Mouse (Mus musculus) lung, postnatal 0 days (tissue): ENCODE results near the gene Endov. TPM values are rescaled to one million over a fixed set of nuclear protein-coding genes. Genes with fewer than 3 reads are reported as not detected.
A peak's percentile ranks its signal among the peaks of the same experiment; 100 is the strongest.

Experiments used
- ATAC-seq: fragments of 200-750 bp; cut with Nextera tagmentation; 2 replicates; pipeline ENCODE4 v1.8.0; 2017; ENCODE audit warnings: moderate library complexity
- DNase-seq: peaks from one replicate; pipeline ENCODE4 v3.0.0-alpha.2; 2016; ENCODE audit warnings: low spot score
- H3K27ac ChIP-seq: fragments of 300-500 bp; sonication (generic); 2 replicates; pipeline ENCODE4 v1.5.1; 2014; ENCODE audit warnings: antibody characterized with exemption, mild to moderate bottlenecking, low read length, mixed read lengths
- H3K27me3 ChIP-seq: fragments of 300-500 bp; sonication (generic); replicated peaks from 2 replicates; pipeline ENCODE4 v1.6.1; 2014; ENCODE audit warnings: low read length, mixed read lengths; ENCODE audit not compliant: insufficient read depth
- H3K36me3 ChIP-seq: fragments of 300-500 bp; sonication (generic); 2 replicates; pipeline ENCODE4 v1.6.1; 2014; ENCODE audit warnings: low read length, mixed read lengths; ENCODE audit not compliant: insufficient read depth
- H3K4me1 ChIP-seq: fragments of 300-500 bp; sonication (generic); 2 replicates; pipeline ENCODE4 v1.6.1; 2014; ENCODE audit warnings: antibody characterized with exemption, low read depth, low read length, mixed read lengths; ENCODE audit not compliant: insufficient read depth
- H3K4me2 ChIP-seq: fragments of 300-500 bp; sonication (generic); replicated peaks from 2 replicates; pipeline ENCODE4 v1.6.1; 2014; ENCODE audit warnings: low read depth, mild to moderate bottlenecking, low read length, moderate library complexity, mixed read lengths
- H3K4me3 ChIP-seq: fragments of 300-500 bp; sonication (generic); 2 replicates; pipeline ENCODE4 v1.5.1; 2014; ENCODE audit warnings: low read depth, low read length
- H3K9ac ChIP-seq: fragments of 300-500 bp; sonication (generic); replicated peaks from 2 replicates; pipeline ENCODE4 v1.6.1; 2014; ENCODE audit warnings: low read depth, mild to moderate bottlenecking
- H3K9me3 ChIP-seq: fragments of 300-500 bp; sonication (generic); 2 replicates; pipeline ENCODE4 v1.6.1; 2016; ENCODE audit warnings: low read length, mixed read lengths
- CTCF ChIP-seq: IDR thresholded peaks from 2 replicates; pipeline ENCODE4 v1.5.1; 2016; ENCODE audit warnings: antibody characterized with exemption, mild to moderate bottlenecking
- EP300 ChIP-seq: IDR thresholded peaks from 2 replicates; pipeline ENCODE4 v1.6.1; 2016; ENCODE audit warnings: antibody characterized with exemption, mild to moderate bottlenecking, control low read depth
- WGBS: fragments of 180-500 bp; shearing (Covaris S2); extraction: QIAGEN DNeasy Blood & Tissue Kit; methylation state at CpG from one replicate; pipeline ENCODE4 v1.1.7; 2014; 5-methylcytosine and 5-hydroxymethylcytosine counted together
- polyA plus RNA-seq: library from polyadenylated mRNA; unstranded; fragments of >200 nt; fragmentation: Nextera tagmentation; extraction: Ambion mirVana; gene quantifications from 2 replicates; pipeline ENCODE4 v1.2.1, GENCODE M21; 2015

The Endov gene
- polyA plus RNA-seq, 1 experiment from 2014 or later: 10.3 TPM

DNA sequence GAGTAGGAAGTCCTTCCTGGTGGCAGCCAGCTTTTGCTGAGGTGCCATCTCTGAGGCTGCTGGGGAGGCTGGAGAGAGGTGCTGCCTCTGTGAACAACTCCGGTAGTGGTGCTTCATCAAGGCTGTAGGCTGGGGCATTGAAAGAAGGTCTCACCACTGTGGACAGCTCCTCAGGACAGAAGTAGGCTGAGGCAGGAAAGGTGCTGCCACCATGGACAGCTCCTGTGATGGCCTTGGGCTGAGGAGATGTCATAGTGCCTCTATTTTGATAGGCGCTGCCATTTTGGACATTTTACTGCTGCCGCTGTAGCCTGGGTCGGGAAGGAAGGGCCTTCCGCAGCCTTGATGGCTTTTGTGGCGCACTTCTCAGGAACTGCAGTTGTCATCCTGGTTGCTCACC is 1.7 kb downstream of the Endov start:
- ATAC-seq: no peak
- 95% methylated on average over 6 of the region's 6 CpGs for WGBS

DNA sequence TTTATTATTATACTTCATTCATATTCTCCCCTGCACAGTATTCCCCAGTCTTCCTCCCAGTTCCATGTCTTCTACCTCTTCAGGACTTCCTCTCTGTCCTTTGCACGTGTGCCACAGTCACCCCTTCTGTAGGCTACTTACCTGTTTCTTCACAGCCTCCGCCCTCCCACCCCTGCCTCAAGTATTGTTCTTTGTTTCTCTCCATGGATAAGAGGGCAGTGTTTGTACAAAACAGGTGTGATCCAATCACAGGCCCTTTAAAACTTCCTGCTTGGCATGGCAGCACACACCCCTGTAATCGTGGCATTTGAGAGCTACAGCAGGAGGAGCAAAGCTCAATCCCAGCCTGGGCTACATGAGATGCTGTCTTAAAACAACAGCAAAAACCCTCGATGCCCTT is 2.4 kb downstream of the Endov start:
- no peaks in the 10 kb centered on the region for H3K27me3 ChIP-seq
- 46% methylated on average over 4 of the region's 4 CpGs for WGBS
- TF ChIP-seq EP300 (no peak), CTCF (no peak)

More for the DNA sequence above, 1.7 kb downstream of the Endov start:
- Histone ChIP-seq H3K9me3 (no peaks in the 10 kb centered on the region), H3K4me3 (no peak overlapping the region), H3K9ac (no peak overlapping the region), H3K4me2 (no peak overlapping the region), H3K4me1 (peaks cover 7% of the 10 kb centered on the region), H3K27ac (no peak overlapping the region), H3K27me3 (no peaks in the 10 kb centered on the region), H3K36me3 (no peaks in the 10 kb centered on the region)
- DNase-seq: no peak
- no peak for TF ChIP-seq EP300
- TF ChIP-seq CTCF: no peak

DNA sequence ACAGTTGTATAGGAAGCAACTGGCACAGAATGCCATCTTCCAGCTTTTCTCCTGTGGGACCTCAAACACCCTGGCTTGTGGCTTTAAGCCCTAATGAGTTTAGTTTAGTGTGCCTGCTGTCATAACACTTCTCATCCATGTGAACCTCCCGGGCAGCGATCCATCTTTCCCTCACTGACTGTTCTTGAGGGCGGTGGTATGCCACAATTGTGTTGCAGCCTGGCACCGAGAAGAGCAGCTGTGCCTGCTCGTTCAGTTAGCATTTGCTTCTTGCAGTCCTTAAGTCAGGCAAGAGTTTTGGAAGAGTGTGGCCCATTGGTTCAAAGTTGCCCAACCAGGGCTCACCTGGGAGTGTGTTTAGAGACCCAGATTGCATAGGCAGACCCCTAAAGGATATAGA is 5.0 kb downstream of the Endov start:
- peaks cover 3% of the 10 kb centered on the region for H3K4me1 ChIP-seq
- 85% methylated on average over 5 of the region's 5 CpGs for WGBS

More for the DNA sequence above, 2.4 kb downstream of the Endov start:
- Histone ChIP-seq H3K4me3 (no peak overlapping the region), H3K9me3 (no peaks in the 10 kb centered on the region), H3K9ac (no peak overlapping the region), H3K4me2 (no peak overlapping the region), H3K36me3 (no peaks in the 10 kb centered on the region), H3K4me1 (peaks cover 7% of the 10 kb centered on the region), H3K27ac (no peak overlapping the region)
- no peak for ATAC-seq
- peak; percentile 26 for DNase-seq

DNA sequence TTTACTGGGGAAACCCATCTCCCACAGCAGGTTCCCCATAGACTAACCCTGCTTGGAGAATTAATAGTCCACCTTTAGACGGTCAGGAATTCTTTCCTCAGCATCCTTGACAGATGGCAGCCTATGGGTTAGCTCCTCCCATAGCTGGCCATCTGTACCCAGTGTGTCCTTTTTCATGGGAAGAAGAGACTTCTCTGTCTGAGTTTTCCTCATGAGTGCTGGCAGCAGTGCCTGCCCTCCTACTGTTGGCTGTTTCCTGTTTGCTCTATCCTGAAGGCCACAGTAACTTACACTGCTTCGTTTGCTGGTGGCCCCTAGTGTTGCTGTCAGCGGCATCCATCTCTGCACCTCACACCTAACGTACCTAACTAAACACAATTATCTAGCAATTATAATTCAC is 6.3 kb downstream of the Endov start:
- Histone ChIP-seq H3K4me3 (no peak overlapping the region), H3K9me3 (no peaks in the 10 kb centered on the region), H3K4me2 (no peak overlapping the region), H3K9ac (no peak overlapping the region), H3K4me1 (no peaks in the 10 kb centered on the region), H3K27ac (no peak overlapping the region), H3K36me3 (0 out of 2 replicates have a peak, but pooled peaks cover 8% of the 10 kb centered on the region), H3K27me3 (no peaks in the 10 kb centered on the region)
- 71% methylated on average over 4 of the region's 4 CpGs for whole genome bisulfite sequencing
- no peak for TF ChIP-seq EP300
- TF ChIP-seq CTCF: no peak
- DNase-seq: no peak
- ATAC-seq: no peak

More for the DNA sequence above, 5.0 kb downstream of the Endov start:
- ATAC-seq: no peak
- Histone ChIP-seq H3K9ac (no peak overlapping the region), H3K36me3 (0 out of 2 replicates have a peak, but pooled peaks cover 8% of the 10 kb centered on the region), H3K27ac (no peak overlapping the region), H3K4me3 (no peak overlapping the region), H3K27me3 (no peaks in the 10 kb centered on the region), H3K9me3 (no peaks in the 10 kb centered on the region), H3K4me2 (no peak overlapping the region)
- TF ChIP-seq CTCF (no peak), EP300 (no peak)
- DNase-seq: no peak

DNA sequence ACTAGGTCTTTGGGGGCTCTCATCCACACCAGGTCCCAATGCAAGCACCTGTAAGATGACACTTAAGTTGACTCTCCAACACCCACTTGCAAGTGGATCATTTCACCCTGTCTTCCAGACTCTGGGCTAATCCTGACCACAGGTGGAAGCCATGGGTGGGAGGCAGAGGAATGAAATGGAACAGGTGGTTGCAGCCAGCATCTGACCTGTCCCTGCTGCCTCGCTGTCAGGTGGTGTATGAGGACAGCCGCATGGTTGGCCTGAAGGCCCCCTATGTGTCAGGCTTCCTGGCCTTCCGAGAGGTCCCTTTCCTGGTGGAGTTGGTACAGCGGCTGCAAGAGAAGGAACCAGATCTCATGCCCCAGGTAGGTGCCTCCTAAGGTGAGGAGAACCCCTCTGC is 8.2 kb downstream of the Endov start:
- Histone ChIP-seq H3K4me3 (no peak overlapping the region), H3K27ac (no peak overlapping the region), H3K27me3 (no peaks in the 10 kb centered on the region), H3K36me3 (0 out of 2 replicates have a peak, but pooled peaks cover 8% of the 10 kb centered on the region), H3K9ac (no peak overlapping the region), H3K9me3 (no peaks in the 10 kb centered on the region), H3K4me1 (no peaks in the 10 kb centered on the region), H3K4me2 (no peak overlapping the region)
- ATAC-seq: no peak
- TF ChIP-seq EP300 (no peak), CTCF (no peak)
- no peak for DNase-seq
- 85% methylated on average over 4 of the region's 4 CpGs for WGBS

DNA sequence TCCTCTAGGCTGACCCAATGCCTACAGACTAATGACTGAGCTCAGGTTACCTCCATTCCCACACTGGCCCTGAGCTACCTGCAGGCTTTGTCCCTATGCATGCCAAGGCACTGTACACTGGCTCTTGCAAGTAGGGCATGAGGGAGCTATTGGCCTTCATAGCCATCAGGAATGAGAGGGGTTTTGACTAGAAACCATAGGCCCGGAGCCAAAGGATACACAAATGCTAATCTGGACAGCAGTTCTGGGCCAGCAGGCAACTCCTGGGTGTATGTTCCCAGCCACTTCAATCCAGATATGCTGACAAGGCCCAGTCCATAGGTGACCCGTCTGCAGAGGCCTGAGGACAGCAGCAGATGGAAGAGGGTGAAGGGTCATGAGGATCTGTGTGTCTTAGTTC is 8.9 kb downstream of the Endov start:
- ATAC-seq (no peak), DNase-seq (no peak)
- peaks cover 13% of the 10 kb centered on the region; the same call in 1 of the 2 replicates for H3K36me3 ChIP-seq
- WGBS: 76% methylated on average over 2 of the region's 2 CpGs
- H3K9me3 ChIP-seq: no peaks in the 10 kb centered on the region
- H3K27ac ChIP-seq: no peak overlapping the region
- H3K9ac ChIP-seq: no peak overlapping the region
- H3K27me3 ChIP-seq: no peaks in the 10 kb centered on the region
- no peak overlapping the region for H3K4me3 ChIP-seq
- TF ChIP-seq CTCF (no peak), EP300 (no peak)
- no peak overlapping the region for H3K4me2 ChIP-seq
- H3K4me1 ChIP-seq: no peaks in the 10 kb centered on the region

DNA sequence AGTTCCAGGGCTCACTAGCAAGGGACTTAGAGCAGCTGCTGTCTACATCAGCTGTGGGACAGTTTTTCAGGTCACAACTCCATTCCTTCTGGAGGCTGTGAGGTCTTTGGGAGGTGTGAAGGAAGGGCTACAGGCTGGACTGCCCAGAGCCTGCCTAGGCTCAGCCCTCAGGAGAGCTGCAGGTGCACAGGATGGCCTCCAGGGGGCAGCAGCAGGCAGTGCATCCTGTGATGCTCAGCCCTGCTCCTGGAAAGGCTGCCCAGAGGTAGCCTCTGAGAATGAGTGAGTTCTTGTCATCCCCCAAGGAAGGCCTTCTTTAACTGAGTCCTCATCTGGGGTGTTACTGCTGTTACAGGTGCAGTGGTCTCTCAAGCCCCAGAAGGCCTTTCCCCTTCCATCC is 12.5 kb downstream of the Endov start:
- peak; percentile 84 for ATAC-seq
- peaks cover 25% of the 10 kb centered on the region for H3K36me3 ChIP-seq

More for the DNA sequence above, 12.5 kb downstream of the Endov start:
- H3K27ac ChIP-seq: no peak overlapping the region
- H3K27me3 ChIP-seq: no peaks in the 10 kb centered on the region
- no peaks in the 10 kb centered on the region for H3K9me3 ChIP-seq
- H3K4me1 ChIP-seq: no peaks in the 10 kb centered on the region
- TF ChIP-seq CTCF (peak; percentile 99), EP300 (no peak)
- H3K4me3 ChIP-seq: no peak overlapping the region
- peak; percentile 72 for DNase-seq
- no peak overlapping the region for H3K9ac ChIP-seq
- H3K4me2 ChIP-seq: no peak overlapping the region
